Mouse (Mus musculus) adrenal gland, postnatal 36 days (tissue): ENCODE data around the gene Asic2. TPM values are rescaled to one million over a fixed set of nuclear protein-coding genes. Genes with fewer than 3 reads are reported as not detected.
"Not testable (repeated sequence)": the region's sequence is repeated elsewhere in the genome, so short reads cannot be mapped to it uniquely, and the experiment has no call there.

Experiments
- DNase-seq, 2 experiments: peaks; one replicate each; pipeline ENCODE4 v3.0.0; 2021; ENCODE audit warnings: mixed read lengths in 1 of 2
- total RNA-seq, 2 experiments: library from RNA; stranded (reverse); gene quantifications; 2 replicates each; pipeline ENCODE4 v1.2.3; 2021

The Asic2 gene
- total RNA-seq, 2 experiments from 2014 or later: 1.7 TPM

DNA sequence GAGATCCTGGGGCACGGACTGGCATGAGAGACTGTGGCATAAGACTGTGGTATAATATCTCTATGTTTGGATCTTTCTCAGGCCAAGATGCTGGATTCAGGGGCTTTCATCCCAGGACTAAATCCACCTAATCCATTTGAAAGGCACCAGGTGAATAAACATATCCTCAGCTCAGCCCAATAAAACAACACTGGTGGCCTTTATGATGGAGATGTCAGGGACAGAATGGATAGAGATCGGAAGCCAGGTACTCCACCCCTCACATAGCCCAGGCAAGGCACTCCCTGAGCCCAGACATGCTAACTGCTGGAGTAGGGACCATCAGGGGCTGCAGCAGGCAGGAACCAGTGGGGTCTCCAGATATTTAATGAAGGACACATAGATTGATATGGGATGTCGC, 637.3 kb downstream of the Asic2 start:
- DNase-seq: no peak

DNA sequence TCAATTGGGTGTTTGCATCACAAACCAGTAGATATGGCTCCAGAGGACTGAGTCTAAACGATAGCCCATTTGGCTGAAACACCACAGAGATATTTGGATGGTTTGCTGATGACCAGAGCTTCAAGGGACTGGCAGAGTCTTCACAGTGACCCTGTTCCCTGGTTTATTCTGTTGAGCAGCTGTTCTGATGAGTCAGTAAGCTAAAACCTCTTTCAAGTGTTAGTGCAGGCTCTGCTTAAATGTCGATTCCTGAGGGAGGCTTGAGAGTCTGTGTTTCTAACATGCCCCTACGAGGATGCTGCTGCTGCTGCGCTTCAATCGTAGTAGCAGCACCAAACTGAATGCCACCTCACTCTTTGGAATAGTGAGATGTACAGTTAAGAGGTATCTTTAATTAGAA, 640.2 kb downstream of the Asic2 start:
- DNase-seq: no peak

DNA sequence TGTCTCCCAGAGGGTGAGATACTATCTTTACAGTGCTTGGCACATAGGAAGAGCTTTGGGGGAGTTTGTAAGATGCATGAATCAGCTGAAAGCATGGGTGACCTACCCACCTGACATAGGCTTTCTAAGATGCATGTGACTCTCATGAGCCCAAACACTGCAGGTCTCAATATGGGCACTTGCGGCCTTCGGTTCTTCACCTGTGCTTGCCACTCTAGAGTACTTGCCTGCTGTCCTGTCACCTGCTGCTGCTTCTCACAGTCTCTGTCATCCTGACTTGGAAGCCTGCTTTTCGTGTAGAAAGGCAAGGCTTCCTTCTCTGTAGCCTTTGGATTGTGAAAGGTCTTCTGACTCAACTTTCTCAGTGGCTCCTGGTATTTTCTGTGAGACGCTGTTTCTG, 645.1 kb downstream of the Asic2 start:
- DNase-seq: no peak

DNA sequence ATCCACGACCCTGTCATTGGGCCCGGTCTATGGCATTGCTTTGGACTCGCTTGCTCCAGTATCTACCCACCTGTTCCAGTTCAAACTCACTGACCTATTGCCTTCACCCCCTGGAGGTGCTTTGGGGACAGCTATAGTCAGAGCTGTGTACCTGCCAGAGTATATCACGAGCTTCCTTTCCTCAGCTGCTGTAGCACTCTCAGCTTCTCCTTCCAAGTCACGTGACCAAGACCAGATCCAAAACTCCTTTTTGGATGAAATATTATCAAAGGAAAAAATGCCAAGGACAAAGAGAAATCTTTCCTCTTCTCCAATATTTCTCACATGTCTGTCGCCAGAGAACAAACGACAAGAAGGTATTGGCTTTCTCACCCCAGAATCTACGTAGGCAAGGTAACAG, 645.8 kb downstream of the Asic2 start:
- DNase-seq: peak; percentile 1 to 30

DNA sequence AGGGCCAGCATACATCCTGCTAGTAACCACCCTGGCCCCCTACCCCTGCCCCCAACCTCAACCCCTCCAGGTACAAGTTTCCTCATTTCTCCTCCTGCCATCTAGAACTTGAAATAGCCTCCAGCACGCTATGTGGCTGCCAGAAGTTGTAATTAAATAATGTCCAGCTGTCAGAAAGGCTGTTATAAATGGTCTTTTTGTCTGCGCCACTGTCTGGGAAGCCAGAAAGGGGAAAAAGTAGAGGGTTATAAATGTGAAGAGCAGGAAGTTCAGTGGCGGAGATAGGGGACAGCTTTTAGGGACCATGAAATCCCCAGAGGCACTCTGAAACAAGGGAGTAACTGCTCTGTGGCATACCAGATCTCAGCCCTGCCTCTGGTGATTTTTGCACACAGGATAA, 678.2 kb downstream of the Asic2 start:
- DNase-seq: no peak

DNA sequence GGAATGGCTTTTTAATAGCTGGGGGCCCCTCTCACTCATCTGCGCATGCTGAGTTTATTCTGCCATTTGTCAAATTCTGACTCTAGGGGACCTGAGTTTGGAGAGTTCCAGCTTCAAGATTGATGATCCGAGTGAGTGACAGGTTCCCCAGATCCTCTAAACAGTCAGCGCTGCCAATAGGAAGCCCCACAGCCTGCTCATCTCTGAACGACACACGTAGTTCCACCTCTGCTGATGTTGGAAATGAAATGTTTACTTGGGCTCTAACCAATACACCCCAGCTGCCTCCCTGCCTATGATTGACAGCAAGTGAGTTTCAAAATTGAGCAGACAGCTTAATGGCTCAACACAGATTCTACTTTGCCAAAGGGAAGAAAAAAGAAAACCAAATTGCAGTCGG, 685.1 kb downstream of the Asic2 start:
- no peak for DNase-seq

GRCm38 (mm10) chr11:81280070-81280469, 688.2 kb downstream of the Asic2 start:
- no peak for DNase-seq

GRCm38 (mm10) chr11:81277406-81277805, 690.9 kb downstream of the Asic2 start:
- no peak for DNase-seq

- DNase-seq: no peak
These were observed 695.4 kb downstream of the Asic2 start for GRCm38 (mm10) chr11:81272677-81273418.

GRCm38 (mm10) chr11:81271422-81271821, 696.8 kb downstream of the Asic2 start:
- no peak for DNase-seq

DNA sequence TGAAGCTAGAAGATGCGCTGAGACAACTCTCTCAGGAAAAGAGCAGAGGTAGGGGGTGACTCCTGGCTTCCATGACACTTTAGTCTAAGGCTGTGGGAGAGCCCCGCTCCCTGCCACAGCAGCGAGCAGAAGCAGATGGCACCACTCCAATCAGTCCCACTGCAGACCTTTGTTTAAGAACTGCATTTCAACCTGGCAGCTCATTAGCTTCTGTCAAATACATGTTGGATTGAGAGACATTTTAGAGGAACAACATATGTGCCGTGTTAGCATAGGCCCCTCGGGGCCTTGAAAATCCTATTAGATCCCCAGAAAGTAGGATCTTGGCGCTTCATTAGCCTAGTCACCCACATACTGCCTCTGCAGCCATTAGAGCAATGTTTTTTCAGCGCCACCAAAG, 697.7 kb downstream of the Asic2 start:
- DNase-seq: no peak

- DNase-seq: no peak
These were observed 704.5 kb downstream of the Asic2 start for GRCm38 (mm10) chr11:81263757-81264156.

- no peak for DNase-seq
These were observed 705.1 kb downstream of the Asic2 start for GRCm38 (mm10) chr11:81263193-81263592.

DNA sequence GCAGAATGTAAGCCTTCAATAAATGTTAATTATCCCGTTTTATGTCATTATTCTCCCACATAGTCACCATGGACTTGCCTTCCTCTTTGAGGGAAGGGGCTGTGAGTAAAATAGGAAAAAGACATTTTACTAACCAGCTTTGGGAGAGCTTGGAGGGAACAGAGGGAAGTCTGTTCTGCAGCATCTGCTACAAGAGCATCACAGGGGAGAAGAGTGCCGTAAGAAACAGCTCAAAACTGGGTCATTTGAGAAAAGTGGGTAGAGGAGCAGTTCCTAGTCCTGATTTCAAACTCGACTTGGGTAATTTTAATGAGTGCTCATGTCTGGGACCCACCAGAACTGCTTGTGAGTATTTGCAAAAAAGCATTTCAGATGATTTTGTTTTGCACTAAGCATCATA, 707.0 kb downstream of the Asic2 start:
- DNase-seq: no peak

DNA sequence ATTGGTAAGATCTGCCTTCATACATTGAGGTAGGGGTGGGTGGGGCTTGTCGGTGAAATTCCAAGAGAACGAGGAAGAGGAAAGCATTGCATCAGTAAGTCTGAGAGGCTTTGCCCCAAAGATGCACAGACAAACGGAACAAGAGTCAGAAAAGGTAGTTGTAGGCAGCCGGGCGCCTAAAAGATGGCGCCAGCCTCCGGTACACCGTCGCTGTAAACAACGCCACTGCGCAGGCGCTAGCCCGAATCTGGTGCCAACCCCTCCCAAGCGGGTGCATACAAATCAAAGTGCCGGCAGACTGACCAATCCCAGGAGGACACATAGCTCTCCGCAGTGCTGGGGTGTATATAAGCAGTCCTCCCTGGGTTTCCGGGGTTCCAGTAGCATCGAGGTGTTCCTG, 727.1 kb downstream of the Asic2 start:
- DNase-seq: not testable (repeated sequence)

GRCm38 (mm10) chr11:81239966-81240681, 728.1 kb downstream of the Asic2 start:
- DNase-seq: peak; percentile 48 to 53

DNA sequence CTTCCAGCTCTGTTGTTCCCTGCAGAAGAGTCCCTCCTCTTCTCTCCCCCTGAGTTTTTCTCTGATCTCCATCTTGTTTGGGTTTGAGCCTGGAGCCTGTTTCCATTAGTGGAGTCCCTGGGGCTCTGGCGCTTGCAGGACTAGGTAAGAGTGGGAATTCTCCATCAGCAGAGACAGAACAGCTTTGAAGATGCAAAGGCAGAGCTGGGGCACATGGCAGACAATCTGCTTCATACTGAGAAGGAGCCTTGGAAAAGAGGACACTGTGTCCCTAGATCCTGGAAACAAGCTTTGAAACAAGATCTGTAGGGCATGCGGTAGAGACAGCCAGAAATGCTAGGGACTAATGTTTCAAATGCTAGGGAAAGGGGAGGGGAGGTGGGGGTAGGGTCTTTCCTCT, 729.2 kb downstream of the Asic2 start:
- no peak for DNase-seq

GRCm38 (mm10) chr11:81236070-81236469, 732.2 kb downstream of the Asic2 start:
- peak; percentile 25 for DNase-seq

GRCm38 (mm10) chr11:81223361-81223760, 744.9 kb downstream of the Asic2 start:
- DNase-seq: no peak

DNA sequence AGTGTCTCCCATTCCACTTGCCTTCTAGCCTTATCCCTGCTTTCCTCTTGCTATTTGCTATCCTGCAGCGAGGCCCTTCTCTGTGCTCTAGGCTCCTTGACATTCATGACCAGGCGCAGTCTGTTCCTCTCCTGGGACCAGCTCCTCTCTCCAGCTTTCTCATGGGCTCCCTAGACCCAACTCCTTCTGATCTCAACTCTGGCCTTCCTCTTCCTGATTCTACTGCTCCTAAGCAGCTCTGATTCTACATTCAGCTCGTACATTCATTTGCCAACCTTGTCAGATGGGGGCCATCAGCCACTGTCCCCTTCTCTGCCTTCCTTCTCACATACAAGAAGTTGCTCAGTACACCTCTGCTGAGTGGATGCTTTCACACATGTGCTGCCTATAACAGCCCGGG, 747.5 kb downstream of the Asic2 start:
- no peak for DNase-seq

DNA sequence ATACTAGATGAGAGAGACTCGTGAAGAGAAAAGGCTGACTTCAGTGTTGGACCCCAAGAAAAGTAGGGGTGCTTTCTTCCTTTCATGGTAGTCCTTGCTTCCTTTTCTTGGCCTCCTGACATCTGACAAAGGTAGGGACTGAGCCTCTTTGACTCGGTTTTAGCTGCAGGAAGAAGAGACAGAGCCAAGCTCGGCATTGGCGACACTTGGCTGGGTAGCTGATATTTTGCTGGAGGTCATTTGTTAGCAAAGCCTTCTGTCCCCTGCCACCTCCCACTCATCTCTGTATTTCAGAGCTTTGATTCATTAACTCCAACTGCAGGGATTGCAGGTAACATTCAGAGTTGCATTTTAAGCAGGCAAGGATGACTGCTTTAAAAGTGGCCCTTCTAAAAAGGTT, 762.8 kb downstream of the Asic2 start:
- no peak for DNase-seq

- peak in 1 of 2 experiments; percentile 6 for DNase-seq
These were observed 765.7 kb downstream of the Asic2 start for GRCm38 (mm10) chr11:81202578-81202977.

GRCm38 (mm10) chr11:81193856-81194255, 774.4 kb downstream of the Asic2 start:
- peak in 1 of 2 experiments; percentile 2 for DNase-seq

DNA sequence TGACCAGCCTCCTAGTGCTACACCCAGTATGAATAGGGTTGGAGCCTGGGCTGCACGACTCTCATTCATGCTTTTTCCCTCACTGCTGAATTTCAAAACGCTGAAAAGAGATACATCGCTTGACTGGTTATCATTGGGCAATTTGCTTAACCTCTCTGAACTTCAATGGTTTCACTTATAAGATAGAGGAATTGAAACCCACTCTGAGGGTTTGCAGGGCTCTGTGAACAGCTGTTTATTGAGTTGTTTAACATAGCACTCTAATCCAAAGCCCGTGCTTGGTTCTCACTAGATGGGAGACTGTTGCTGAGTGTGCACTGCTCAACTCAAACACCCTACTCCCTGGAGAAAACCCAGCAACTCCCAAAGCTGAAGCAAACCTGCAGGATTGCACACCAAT, 776.1 kb downstream of the Asic2 start:
- DNase-seq: no peak
